Mouse (Mus musculus) megakaryocyte, embryonic 14.5 days (primary cell): ENCODE data around the gene Slc31a1.

Source experiments
- FLI1 ChIP-seq: IDR thresholded peaks from 2 replicates; pipeline ENCODE4 v1.6.1; 2012; ENCODE audit warnings: low read length, inconsistent platforms, mixed read lengths
- GATA1 ChIP-seq: IDR thresholded peaks from 3 replicates; pipeline ENCODE4 v1.6.1; 2012; ENCODE audit warnings: mixed read lengths, low read length, inconsistent platforms, borderline replicate concordance

DNA sequence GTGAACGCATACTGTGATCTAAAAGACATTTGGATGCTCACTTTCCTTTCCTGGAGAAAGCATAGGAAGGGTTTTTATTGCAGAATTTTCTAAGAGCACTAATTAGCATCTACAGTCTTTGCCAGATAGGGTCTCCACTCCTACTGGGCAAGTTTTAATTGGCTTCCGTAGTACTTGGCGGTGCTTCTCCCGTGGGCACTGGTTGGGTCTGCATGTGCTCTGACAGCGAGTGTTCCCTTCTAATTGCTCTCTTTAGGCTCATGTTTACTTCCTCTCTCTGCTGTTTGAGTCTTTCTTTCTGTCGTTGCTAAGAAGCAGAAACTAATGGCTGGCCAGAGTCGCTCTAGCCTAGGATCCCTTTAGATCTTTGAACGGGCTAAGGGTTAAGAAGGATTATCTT, 57.9 kb downstream of the Slc31a1 start:
- TF ChIP-seq GATA1 = no peak
- no peak for TF ChIP-seq FLI1
